Mouse (Mus musculus) forebrain, embryonic 12.5 days (tissue): ENCODE data around the gene Zwilch. TPM values are rescaled to one million over a fixed set of nuclear protein-coding genes. Genes with fewer than 3 reads are reported as not detected.
"Not testable (repeated sequence)": the region's sequence is repeated elsewhere in the genome, so short reads cannot be mapped to it uniquely, and the experiment has no call there.

ENCODE experiments used
- ATAC-seq: fragments of 200-750 bp; cut with Nextera tagmentation; 2 replicates; pipeline ENCODE4 v1.8.0; 2017; ENCODE audit warnings: moderate TSS enrichment; ENCODE audit not compliant: low FRiP score
- H3K27ac ChIP-seq: fragments of 300-500 bp; sonication (generic); 2 replicates; pipeline ENCODE4 v1.5.1; 2016; ENCODE audit warnings: mild to moderate bottlenecking
- H3K27me3 ChIP-seq: fragments of 300-500 bp; sonication (generic); 2 replicates; pipeline ENCODE4 v1.6.1; 2016; ENCODE audit warnings: mild to moderate bottlenecking
- H3K36me3 ChIP-seq: fragments of 300-500 bp; sonication (generic); replicated peaks from 2 replicates; pipeline ENCODE4 v1.6.1; 2016; ENCODE audit warnings: mild to moderate bottlenecking
- H3K4me1 ChIP-seq: fragments of 300-500 bp; sonication (generic); 2 replicates; pipeline ENCODE4 v1.6.1; 2016
- H3K4me2 ChIP-seq: fragments of 300-500 bp; sonication (generic); 2 replicates; pipeline ENCODE4 v1.6.1; 2016; ENCODE audit warnings: mild to moderate bottlenecking, moderate library complexity
- H3K4me3 ChIP-seq: fragments of 300-500 bp; sonication (generic); replicated peaks from 2 replicates; pipeline ENCODE4 v1.5.1; 2016; ENCODE audit warnings: mild to moderate bottlenecking
- H3K9ac ChIP-seq: fragments of 300-500 bp; sonication (generic); 2 replicates; pipeline ENCODE4 v1.6.1; 2016; ENCODE audit warnings: mild to moderate bottlenecking
- H3K9me3 ChIP-seq: fragments of 300-500 bp; sonication (generic); 2 replicates; pipeline ENCODE4 v1.6.1; 2016
- WGBS: fragments of 180-500 bp; shearing (Covaris S2); methylation state at CpG from one replicate; pipeline ENCODE4 v1.1.7; 2016; 5-methylcytosine and 5-hydroxymethylcytosine counted together
- polyA plus RNA-seq: library from polyadenylated mRNA; unstranded; fragments of >200 nt; fragmentation: Nextera tagmentation; extraction: Ambion mirVana; gene quantifications from 2 replicates; pipeline ENCODE4 v1.2.1, GENCODE M21; 2016

Gene Zwilch
- polyA plus RNA-seq, 1 experiment from 2014 or later, result 31.8 TPM

- H3K4me3 ChIP-seq, result no peak overlapping the region
- H3K27me3 ChIP-seq, result no peaks in the 10 kb centered on the region
- no peak for ATAC-seq
- peaks cover 30% of the 10 kb centered on the region for H3K36me3 ChIP-seq
- no peak overlapping the region for H3K9ac ChIP-seq
- no peak overlapping the region for H3K4me2 ChIP-seq
- no peaks in the 10 kb centered on the region for H3K4me1 ChIP-seq
- no peak overlapping the region for H3K27ac ChIP-seq
- H3K9me3 ChIP-seq, result no peaks in the 10 kb centered on the region
Measured at GRCm38 (mm10) chr9:64202331-64202730, 29.4 kb upstream of the Zwilch start.

GRCm38 (mm10) chr9:64199897-64200296 lies 27.0 kb upstream of the Zwilch start:
- ATAC-seq, result no peak
- H3K4me1 ChIP-seq, result no peaks in the 10 kb centered on the region
- no peaks in the 10 kb centered on the region for H3K27me3 ChIP-seq
- WGBS, result 91% methylated on average over 2 of the region's 2 CpGs
- no peak overlapping the region for H3K4me2 ChIP-seq
- H3K9ac ChIP-seq, result no peak overlapping the region
- no peak overlapping the region for H3K27ac ChIP-seq
- no peaks in the 10 kb centered on the region for H3K9me3 ChIP-seq
- H3K36me3 ChIP-seq, result peaks cover 24% of the 10 kb centered on the region
- H3K4me3 ChIP-seq, result no peak overlapping the region

- H3K36me3 ChIP-seq, result peaks cover 17% of the 10 kb centered on the region; the same call in 1 of the 2 replicates
- WGBS, result 95% methylated on average over 7 of the region's 7 CpGs
- not testable (repeated sequence) for H3K4me2 ChIP-seq, H3K4me3 ChIP-seq, H3K9ac ChIP-seq, H3K4me1 ChIP-seq, ATAC-seq, H3K27me3 ChIP-seq, H3K9me3 ChIP-seq, H3K27ac ChIP-seq
Measured at GRCm38 (mm10) chr9:64198763-64199418, 26.0 kb upstream of the Zwilch start.

- Histone ChIP-seq H3K9ac (no peak overlapping the region), H3K27me3 (no peaks in the 10 kb centered on the region), H3K4me3 (no peak overlapping the region), H3K36me3 (peaks cover 18% of the 10 kb centered on the region), H3K27ac (no peak overlapping the region), H3K4me1 (no peaks in the 10 kb centered on the region), H3K4me2 (no peak overlapping the region), H3K9me3 (no peaks in the 10 kb centered on the region)
- 90% methylated on average over 5 of the region's 5 CpGs for WGBS
- no peak for ATAC-seq
Measured at GRCm38 (mm10) chr9:64198068-64198762, 25.3 kb upstream of the Zwilch start.

- no peak overlapping the region for H3K27ac ChIP-seq
- ATAC-seq, result no peak
- H3K9ac ChIP-seq, result no peak overlapping the region
- no peaks in the 10 kb centered on the region for H3K9me3 ChIP-seq
- no peaks in the 10 kb centered on the region for H3K27me3 ChIP-seq
- no peak overlapping the region for H3K4me3 ChIP-seq
- no peak overlapping the region for H3K4me2 ChIP-seq
- no peaks in the 10 kb centered on the region for H3K4me1 ChIP-seq
- H3K36me3 ChIP-seq, result peaks cover 20% of the 10 kb centered on the region
- WGBS, result 90% methylated on average over 8 of the region's 8 CpGs
Measured at GRCm38 (mm10) chr9:64197524-64197923, 24.6 kb upstream of the Zwilch start.

GRCm38 (mm10) chr9:64195554-64195953 lies 22.6 kb upstream of the Zwilch start:
- Histone ChIP-seq H3K4me2 (no peak overlapping the region), H3K4me3 (no peak overlapping the region), H3K36me3 (peaks cover 32% of the 10 kb centered on the region), H3K9ac (no peak overlapping the region; the same call in 1 of the 2 replicates), H3K4me1 (no peaks in the 10 kb centered on the region), H3K27me3 (no peaks in the 10 kb centered on the region), H3K27ac (no peak overlapping the region), H3K9me3 (no peaks in the 10 kb centered on the region)
- 67% methylated on average over 4 of the region's 4 CpGs for WGBS
- no peak for ATAC-seq

- H3K9me3 ChIP-seq, result no peaks in the 10 kb centered on the region
- H3K27ac ChIP-seq, result no peak overlapping the region
- H3K4me3 ChIP-seq, result no peak overlapping the region
- 96% methylated on average over 1 of the region's 1 CpGs for WGBS
- no peak overlapping the region for H3K4me2 ChIP-seq
- no peak for ATAC-seq
- H3K9ac ChIP-seq, result no peak overlapping the region
- H3K36me3 ChIP-seq, result peaks cover 43% of the 10 kb centered on the region
- H3K27me3 ChIP-seq, result no peaks in the 10 kb centered on the region
- no peaks in the 10 kb centered on the region for H3K4me1 ChIP-seq
Measured at GRCm38 (mm10) chr9:64193879-64194278, 21.0 kb upstream of the Zwilch start.

GRCm38 (mm10) chr9:64184166-64184840 lies 11.4 kb upstream of the Zwilch start:
- Histone ChIP-seq H3K4me3 (no peak overlapping the region), H3K4me2 (no peak overlapping the region), H3K9me3 (no peaks in the 10 kb centered on the region), H3K27ac (no peak overlapping the region), H3K9ac (no peak overlapping the region), H3K36me3 (peaks cover 64% of the 10 kb centered on the region), H3K4me1 (peaks cover 10% of the 10 kb centered on the region), H3K27me3 (no peaks in the 10 kb centered on the region)
- no peak for ATAC-seq
- 95% methylated on average over 5 of the region's 5 CpGs for WGBS

- not testable (repeated sequence) for H3K9me3 ChIP-seq, H3K4me3 ChIP-seq, H3K27me3 ChIP-seq, H3K9ac ChIP-seq, H3K27ac ChIP-seq, ATAC-seq, H3K4me2 ChIP-seq
- Histone ChIP-seq H3K4me1 (peaks cover 15% of the 10 kb centered on the region), H3K36me3 (peaks cover 62% of the 10 kb centered on the region)
- 93% methylated on average over 5 of the region's 5 CpGs for whole genome bisulfite sequencing
Measured at GRCm38 (mm10) chr9:64183295-64183694, 10.4 kb upstream of the Zwilch start.

- under 1% methylated on average over 35 of the region's 35 CpGs for WGBS
- peak; percentile 93 for ATAC-seq
- H3K9ac ChIP-seq, result peak within 1 kb of the TSS; percentile 61
- peak within 1 kb of the TSS; percentile 83 for H3K27ac ChIP-seq
- peak within 1 kb of the TSS; percentile 67 for H3K4me3 ChIP-seq
- peaks cover 24% of the 10 kb centered on the region for H3K4me1 ChIP-seq
- H3K27me3 ChIP-seq, result no peaks in the 10 kb centered on the region
- H3K9me3 ChIP-seq, result no peaks in the 10 kb centered on the region
- H3K4me2 ChIP-seq, result peak within 1 kb of the TSS; percentile 64
- peaks cover 69% of the 10 kb centered on the region for H3K36me3 ChIP-seq
Measured at GRCm38 (mm10) chr9:64178974-64179646, 6.2 kb upstream of the Zwilch start, which contains the start of gene Snapc5. Gene Snapc5, plus strand, starts transcription at chr9:64179274.

GRCm38 (mm10) chr9:64178610-64178973 lies 5.7 kb upstream of the Zwilch start:
- whole genome bisulfite sequencing, result 44% methylated on average over 3 of the region's 3 CpGs
- ATAC-seq, result peak; percentile 70

GRCm38 (mm10) chr9:64175378-64175777 lies 2.5 kb upstream of the Zwilch start:
- WGBS, result 93% methylated on average over 11 of the region's 11 CpGs
- Histone ChIP-seq H3K9ac (no peak overlapping the region), H3K36me3 (peaks cover 44% of the 10 kb centered on the region), H3K4me3 (no peak overlapping the region), H3K4me1 (peaks cover 41% of the 10 kb centered on the region), H3K4me2 (no peak overlapping the region), H3K9me3 (no peaks in the 10 kb centered on the region), H3K27me3 (no peaks in the 10 kb centered on the region), H3K27ac (no peak overlapping the region)
- ATAC-seq, result no peak

More at GRCm38 (mm10) chr9:64178610-64178973, 5.7 kb upstream of the Zwilch start:
- no peaks in the 10 kb centered on the region for H3K9me3 ChIP-seq
- H3K27me3 ChIP-seq, result no peaks in the 10 kb centered on the region
- H3K27ac ChIP-seq, result peak overlapping the region; percentile 83
- peak overlapping the region; percentile 64 for H3K4me2 ChIP-seq
- H3K9ac ChIP-seq, result no peak overlapping the region
- H3K36me3 ChIP-seq, result peaks cover 66% of the 10 kb centered on the region
- H3K4me1 ChIP-seq, result peaks cover 27% of the 10 kb centered on the region
- H3K4me3 ChIP-seq, result peak overlapping the region; percentile 67
